Mouse (Mus musculus): ENCODE measurements at regions not wholly inside any gene's neighbourhood (a gene's known extent, or its start where the extent isn't known, plus 50 kb on each side); places are given as distances from the start of the nearest gene placed in this dataset.

- Histone ChIP-seq H3K4me1 (replicated peaks) (no peaks in the 10 kb centered on the region), H3K36me3 (no peaks in the 10 kb centered on the region), H3K9ac (no peak overlapping the region), H3K4me2 (no peak overlapping the region), H3K4me3 (replicated peaks) (no peak overlapping the region), H3K27ac (no peak overlapping the region), H3K27me3 (no peaks in the 10 kb centered on the region), H3K9me3 (replicated peaks) (no peaks in the 10 kb centered on the region)
- ATAC-seq (ENCODE audit: low read depth) (no peak), DNase-seq (no peak)
- WGBS (ENCODE audit: insufficient replicate concordance) = 72% methylated on average over 4 of the region's 4 CpGs
Observed at GRCm38 (mm10) chr1:137473800-137474685, 513.8 kb upstream of the Nr5a2 start.

GRCm38 (mm10) chr1:137464971-137465370 is 504.7 kb upstream of the Nr5a2 start:
- Histone ChIP-seq H3K36me3 (no peaks in the 10 kb centered on the region), H3K9ac (no peak overlapping the region), H3K4me2 (no peak overlapping the region), H3K27ac (no peak overlapping the region), H3K4me1 (replicated peaks) (no peaks in the 10 kb centered on the region), H3K27me3 (no peaks in the 10 kb centered on the region), H3K4me3 (replicated peaks) (no peak overlapping the region), H3K9me3 (replicated peaks) (no peaks in the 10 kb centered on the region)
- 69% methylated on average over 5 of the region's 5 CpGs for WGBS (ENCODE audit: insufficient replicate concordance)
- no peak for ATAC-seq (ENCODE audit: low read depth)
- no peak for DNase-seq

GRCm38 (mm10) chr1:137461189-137461588 is 500.9 kb upstream of the Nr5a2 start:
- no peaks in the 10 kb centered on the region for H3K36me3 ChIP-seq
- DNase-seq (no peak), ATAC-seq (ENCODE audit: low read depth) (no peak)
- H3K27me3 ChIP-seq = no peaks in the 10 kb centered on the region
- no peaks in the 10 kb centered on the region for H3K9me3 ChIP-seq (replicated peaks)
- 43% methylated on average over 1 of the region's 1 CpGs for WGBS (ENCODE audit: insufficient replicate concordance)
- H3K4me3 ChIP-seq (replicated peaks) = no peak overlapping the region
- no peak overlapping the region for H3K9ac ChIP-seq
- no peak overlapping the region for H3K4me2 ChIP-seq
- no peak overlapping the region for H3K27ac ChIP-seq
- H3K4me1 ChIP-seq (replicated peaks) = no peaks in the 10 kb centered on the region

- H3K27me3 ChIP-seq = no peaks in the 10 kb centered on the region
- ATAC-seq (ENCODE audit: low read depth) = no peak
- H3K4me1 ChIP-seq (replicated peaks) = no peaks in the 10 kb centered on the region
- no peak overlapping the region for H3K9ac ChIP-seq
- H3K4me2 ChIP-seq = no peak overlapping the region
- H3K27ac ChIP-seq = no peak overlapping the region
- H3K9me3 ChIP-seq (replicated peaks) = no peaks in the 10 kb centered on the region
- DNase-seq = no peak
- no peak overlapping the region for H3K4me3 ChIP-seq (replicated peaks)
- no peaks in the 10 kb centered on the region for H3K36me3 ChIP-seq
- 52% methylated on average over 7 of the region's 7 CpGs for WGBS (ENCODE audit: insufficient replicate concordance)
Observed at GRCm38 (mm10) chr1:137453446-137454208, 493.4 kb upstream of the Nr5a2 start.

- H3K9ac ChIP-seq = no peak overlapping the region
- no peak overlapping the region for H3K4me2 ChIP-seq
- 37% methylated on average over 1 of the region's 1 CpGs for WGBS (ENCODE audit: insufficient replicate concordance)
- ATAC-seq (ENCODE audit: low read depth) (no peak), DNase-seq (no peak)
- H3K27me3 ChIP-seq = no peaks in the 10 kb centered on the region
- H3K36me3 ChIP-seq = no peaks in the 10 kb centered on the region
- no peaks in the 10 kb centered on the region for H3K9me3 ChIP-seq (replicated peaks)
- no peak overlapping the region for H3K27ac ChIP-seq
- no peak overlapping the region for H3K4me3 ChIP-seq (replicated peaks)
- H3K4me1 ChIP-seq (replicated peaks) = no peaks in the 10 kb centered on the region
Observed at GRCm38 (mm10) chr1:137452749-137453148, 492.5 kb upstream of the Nr5a2 start.

DNA sequence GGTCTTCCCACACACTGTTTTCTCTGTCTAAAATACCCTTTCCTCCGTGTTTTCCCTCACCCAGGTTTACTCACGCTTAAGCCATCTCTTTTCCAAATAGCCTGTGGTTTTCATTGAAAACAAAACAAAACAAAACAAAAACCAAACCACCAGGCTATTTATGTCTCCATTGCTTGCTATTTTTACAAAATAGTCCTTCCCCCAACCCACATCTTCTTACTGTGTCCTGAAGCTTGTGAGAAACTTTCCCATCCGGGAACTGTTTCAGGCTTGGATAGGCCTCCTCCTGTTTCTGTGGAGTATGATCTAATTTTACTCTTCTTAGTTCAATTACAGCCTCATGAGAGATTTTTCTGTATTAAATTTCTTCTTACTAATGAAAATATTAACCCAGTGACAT is 486.2 kb upstream of the Nr5a2 start:
- Histone ChIP-seq H3K9me3 (replicated peaks) (no peaks in the 10 kb centered on the region), H3K4me1 (replicated peaks) (no peaks in the 10 kb centered on the region), H3K27me3 (no peaks in the 10 kb centered on the region), H3K27ac (no peak overlapping the region), H3K4me3 (replicated peaks) (no peak overlapping the region), H3K4me2 (no peak overlapping the region), H3K36me3 (no peaks in the 10 kb centered on the region), H3K9ac (no peak overlapping the region)
- 55% methylated on average over 3 of the region's 3 CpGs for WGBS (ENCODE audit: insufficient replicate concordance)
- DNase-seq (no peak), ATAC-seq (ENCODE audit: low read depth) (no peak)

DNA sequence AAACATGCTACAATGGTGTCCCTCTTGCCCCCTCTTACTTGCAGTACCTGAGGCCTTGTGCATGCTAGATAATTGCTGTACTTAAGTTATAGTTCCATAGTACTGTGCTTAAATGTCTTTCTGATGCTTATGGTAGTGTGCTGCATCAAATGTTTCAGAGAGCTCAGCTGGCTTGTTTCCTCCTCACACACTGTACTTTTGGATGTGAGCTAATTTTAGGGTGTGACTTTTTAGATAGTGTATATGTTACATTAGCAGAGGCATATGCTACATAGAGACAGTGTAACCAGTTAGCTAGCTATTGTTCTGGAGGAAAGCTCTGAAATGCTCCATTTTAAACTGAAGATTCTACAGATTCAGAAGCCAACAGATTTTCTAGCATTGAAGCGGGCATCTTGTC is 467.9 kb upstream of the Nr5a2 start:
- no peak for DNase-seq
- no peak overlapping the region for H3K4me2 ChIP-seq
- no peak overlapping the region for H3K27ac ChIP-seq
- H3K9me3 ChIP-seq (replicated peaks) = no peaks in the 10 kb centered on the region
- WGBS (ENCODE audit: insufficient replicate concordance) = 56% methylated on average over 1 of the region's 1 CpGs
- H3K9ac ChIP-seq = no peak overlapping the region
- H3K27me3 ChIP-seq = no peaks in the 10 kb centered on the region
- no peaks in the 10 kb centered on the region for H3K4me1 ChIP-seq (replicated peaks)
- no peak overlapping the region for H3K4me3 ChIP-seq (replicated peaks)
- no peaks in the 10 kb centered on the region for H3K36me3 ChIP-seq
- ATAC-seq (ENCODE audit: low read depth) = no peak

GRCm38 (mm10) chr1:137418388-137418787 is 458.1 kb upstream of the Nr5a2 start:
- Histone ChIP-seq H3K4me2 (no peak overlapping the region), H3K4me3 (replicated peaks) (no peak overlapping the region), H3K9me3 (replicated peaks) (no peaks in the 10 kb centered on the region), H3K9ac (no peak overlapping the region), H3K36me3 (no peaks in the 10 kb centered on the region), H3K4me1 (replicated peaks) (no peaks in the 10 kb centered on the region), H3K27me3 (no peaks in the 10 kb centered on the region), H3K27ac (no peak overlapping the region)
- no peak for ATAC-seq (ENCODE audit: low read depth)
- DNase-seq = no peak
- 60% methylated on average over 3 of the region's 3 CpGs for WGBS (ENCODE audit: insufficient replicate concordance)

DNA sequence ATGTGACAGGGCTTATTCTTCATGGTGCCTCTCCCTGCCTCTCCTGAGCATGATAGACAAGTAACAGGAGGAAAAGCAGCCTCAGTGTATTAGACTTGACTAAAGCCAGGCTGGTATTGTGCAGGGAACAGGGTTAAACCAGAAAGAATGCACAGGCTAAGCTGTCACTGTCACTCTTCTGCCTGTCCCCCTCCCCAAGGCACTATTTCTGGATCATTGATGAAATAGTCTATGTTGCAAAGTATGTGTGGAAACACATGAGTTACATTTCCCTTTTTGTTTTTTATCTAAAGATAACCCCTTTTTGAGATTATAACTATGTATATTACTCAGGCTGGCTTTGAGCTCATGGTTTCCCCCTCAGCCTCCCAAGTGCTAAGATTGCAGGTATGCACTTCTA is 436.5 kb upstream of the Nr5a2 start:
- no peak overlapping the region for H3K27ac ChIP-seq
- ATAC-seq (ENCODE audit: low read depth) = no peak
- no peak overlapping the region for H3K4me3 ChIP-seq (replicated peaks)
- no peaks in the 10 kb centered on the region for H3K4me1 ChIP-seq (replicated peaks)
- no peaks in the 10 kb centered on the region for H3K27me3 ChIP-seq
- no peaks in the 10 kb centered on the region for H3K9me3 ChIP-seq (replicated peaks)
- no peaks in the 10 kb centered on the region for H3K36me3 ChIP-seq
- no peak overlapping the region for H3K9ac ChIP-seq
- no peak for DNase-seq
- no peak overlapping the region for H3K4me2 ChIP-seq

DNA sequence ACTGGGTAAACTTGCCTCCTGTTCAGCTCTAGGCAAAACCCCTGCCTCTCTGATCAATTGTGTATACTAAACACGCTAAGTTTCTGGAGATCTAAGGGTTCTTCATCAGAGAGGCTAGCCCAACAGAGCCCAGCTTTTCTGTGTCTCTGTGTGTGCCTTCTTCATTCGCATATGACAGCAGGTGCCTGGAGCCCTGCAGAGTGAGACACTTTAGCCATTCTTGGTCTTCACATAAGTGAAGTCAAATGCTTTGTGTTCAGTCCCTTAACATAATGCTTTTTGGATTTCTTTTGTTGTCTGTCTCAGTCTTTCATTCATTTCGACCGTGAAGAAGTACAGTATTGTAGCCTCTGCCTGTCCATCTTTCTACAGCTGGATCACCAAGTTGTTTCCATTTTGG is 427.3 kb upstream of the Nr5a2 start:
- H3K27me3 ChIP-seq = no peaks in the 10 kb centered on the region
- H3K4me2 ChIP-seq = no peak overlapping the region
- no peak for ATAC-seq (ENCODE audit: low read depth)
- no peak overlapping the region for H3K9ac ChIP-seq
- no peak overlapping the region for H3K27ac ChIP-seq
- no peak overlapping the region for H3K4me3 ChIP-seq (replicated peaks)
- no peaks in the 10 kb centered on the region for H3K9me3 ChIP-seq (replicated peaks)
- 60% methylated on average over 4 of the region's 4 CpGs for WGBS (ENCODE audit: insufficient replicate concordance)
- DNase-seq = no peak
- no peaks in the 10 kb centered on the region for H3K4me1 ChIP-seq (replicated peaks)
- H3K36me3 ChIP-seq = no peaks in the 10 kb centered on the region

- Histone ChIP-seq H3K27me3 (no peaks in the 10 kb centered on the region), H3K4me2 (no peak overlapping the region), H3K9ac (no peak overlapping the region), H3K36me3 (no peaks in the 10 kb centered on the region), H3K9me3 (replicated peaks) (no peaks in the 10 kb centered on the region), H3K4me3 (replicated peaks) (no peak overlapping the region), H3K4me1 (replicated peaks) (no peaks in the 10 kb centered on the region), H3K27ac (no peak overlapping the region)
- WGBS (ENCODE audit: insufficient replicate concordance) = 27% methylated on average over 6 of the region's 6 CpGs
- DNase-seq (no peak), ATAC-seq (ENCODE audit: low read depth) (no peak)
Observed at GRCm38 (mm10) chr1:137378072-137378985, 418.1 kb upstream of the Nr5a2 start.
